Mouse (Mus musculus): ENCODE results near the gene L3mbtl3.

DNA sequence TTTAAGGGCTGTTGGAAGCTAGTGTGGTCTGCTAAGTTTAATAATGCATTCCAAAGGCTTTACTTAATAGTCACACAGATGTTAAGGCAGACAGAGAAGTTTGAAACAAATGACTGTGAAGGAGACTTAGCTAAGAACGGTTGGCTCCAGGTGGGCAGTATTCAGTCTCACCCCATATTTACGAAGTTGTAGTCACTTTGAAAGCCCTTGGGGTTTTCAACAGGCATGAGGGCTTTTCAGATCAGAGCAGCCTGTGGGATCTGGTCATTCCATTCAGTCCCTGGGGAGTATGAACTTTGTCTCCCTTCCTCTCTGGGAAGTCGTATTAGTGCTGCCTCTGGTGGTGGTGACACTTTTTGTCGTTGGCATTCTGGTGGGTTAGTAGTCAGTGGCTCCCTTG lies 137.2 kb downstream of the L3mbtl3 start:
- TF ChIP-seq CTCF (IDR thresholded peaks at IDR 0.05; ENCODE audit: low read depth, low read length) (no peak), POLR2A (IDR thresholded peaks at IDR 0.05; ENCODE audit: extremely low read depth, insufficient read depth, low read length) (no peak)

Measured in liver, adult 2 months (tissue).